Mouse (Mus musculus) midbrain, embryonic 16.5 days (tissue): ENCODE results near the gene Bcl11b. TPM values are rescaled to one million over a fixed set of nuclear protein-coding genes. Genes with fewer than 3 reads are reported as not detected.

ENCODE experiments used
- ATAC-seq: fragments of 200-750 bp; cut with Nextera tagmentation; 2 replicates; pipeline ENCODE4 v1.8.0; 2017; ENCODE audit warnings: moderate TSS enrichment
- H3K27ac ChIP-seq: fragments of 300-500 bp; sonication (generic); 2 replicates; pipeline ENCODE4 v1.5.1; 2014; ENCODE audit warnings: mild to moderate bottlenecking, low read length, mixed read lengths
- H3K27me3 ChIP-seq: fragments of 300-500 bp; sonication (generic); 2 replicates; pipeline ENCODE4 v1.6.1; 2014; ENCODE audit warnings: low read depth, low read length, mixed read lengths; ENCODE audit not compliant: control insufficient read depth, insufficient read depth
- H3K36me3 ChIP-seq: fragments of 300-500 bp; sonication (generic); 2 replicates; pipeline ENCODE4 v1.6.1; 2014; ENCODE audit warnings: mild to moderate bottlenecking, low read length, moderate library complexity, mixed read lengths; ENCODE audit not compliant: control insufficient read depth, insufficient read depth
- H3K4me1 ChIP-seq: fragments of 300-500 bp; sonication (generic); 2 replicates; pipeline ENCODE4 v1.6.1; 2014; ENCODE audit warnings: mild to moderate bottlenecking, low read length, mixed read lengths; ENCODE audit not compliant: control insufficient read depth, insufficient read depth
- H3K4me2 ChIP-seq: fragments of 300-500 bp; sonication (generic); 2 replicates; pipeline ENCODE4 v1.6.1; 2014; ENCODE audit warnings: mild to moderate bottlenecking, low read length, mixed read lengths
- H3K4me3 ChIP-seq: fragments of 300-500 bp; sonication (generic); 2 replicates; pipeline ENCODE4 v1.5.1; 2014; ENCODE audit warnings: low read depth, mild to moderate bottlenecking, low read length, moderate library complexity, mixed read lengths
- H3K9ac ChIP-seq: fragments of 300-500 bp; sonication (generic); 2 replicates; pipeline ENCODE4 v1.6.1; 2014; ENCODE audit warnings: low read depth, low read length, mixed read lengths
- H3K9me3 ChIP-seq: fragments of 300-500 bp; sonication (generic); replicated peaks from 2 replicates; pipeline ENCODE4 v1.6.1; 2014; ENCODE audit warnings: mild to moderate bottlenecking, low read length, mixed read lengths; ENCODE audit not compliant: control insufficient read depth, poor library complexity, severe bottlenecking
- WGBS: fragments of 180-500 bp; shearing (Covaris S2); extraction: QIAGEN DNeasy Blood & Tissue Kit; methylation state at CpG from one replicate; pipeline ENCODE4 v1.1.7; 2014; 5-methylcytosine and 5-hydroxymethylcytosine counted together
- polyA plus RNA-seq: library from polyadenylated mRNA; unstranded; fragments of >200 nt; fragmentation: Nextera tagmentation; extraction: Ambion mirVana; gene quantifications from 2 replicates; pipeline ENCODE4 v1.2.1, GENCODE M21; 2015

Bcl11b gene
- polyA plus RNA-seq, 1 experiment from 2014 or later = 23.9 TPM

DNA sequence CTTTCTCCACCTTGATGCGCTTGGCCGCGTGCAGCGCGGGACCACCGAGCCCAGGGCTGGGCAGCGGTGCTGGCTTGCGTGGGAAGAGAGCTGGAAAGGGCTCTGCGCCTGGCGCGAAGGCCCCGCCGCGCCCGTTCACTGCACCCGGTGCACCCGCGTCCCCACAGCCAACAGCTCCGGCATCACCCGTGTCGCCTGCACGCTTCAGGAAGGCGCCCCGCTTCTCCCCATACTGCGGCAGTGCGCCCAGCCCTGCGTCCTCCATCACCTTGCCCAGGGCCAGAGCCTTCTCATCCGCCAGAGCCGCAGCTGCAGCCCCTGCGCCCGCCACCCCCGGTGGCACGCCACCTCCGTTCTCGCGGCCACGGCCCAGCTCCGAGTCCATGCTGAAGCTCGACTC, 87.4 kb downstream of the Bcl11b start:
- H3K4me3 ChIP-seq = no peak overlapping the region
- H3K9ac ChIP-seq = no peak overlapping the region
- H3K27me3 ChIP-seq = no peaks in the 10 kb centered on the region
- 97% methylated on average over 36 of the region's 39 CpGs for WGBS
- H3K4me1 ChIP-seq = peaks cover 2% of the 10 kb centered on the region; the same call in 1 of the 2 replicates
- peaks cover 20% of the 10 kb centered on the region for H3K36me3 ChIP-seq
- H3K27ac ChIP-seq = no peak overlapping the region
- no peak for ATAC-seq
- no peak overlapping the region for H3K4me2 ChIP-seq
- peaks cover 10% of the 10 kb centered on the region; the same call in 1 of the 2 replicates for H3K9me3 ChIP-seq

DNA sequence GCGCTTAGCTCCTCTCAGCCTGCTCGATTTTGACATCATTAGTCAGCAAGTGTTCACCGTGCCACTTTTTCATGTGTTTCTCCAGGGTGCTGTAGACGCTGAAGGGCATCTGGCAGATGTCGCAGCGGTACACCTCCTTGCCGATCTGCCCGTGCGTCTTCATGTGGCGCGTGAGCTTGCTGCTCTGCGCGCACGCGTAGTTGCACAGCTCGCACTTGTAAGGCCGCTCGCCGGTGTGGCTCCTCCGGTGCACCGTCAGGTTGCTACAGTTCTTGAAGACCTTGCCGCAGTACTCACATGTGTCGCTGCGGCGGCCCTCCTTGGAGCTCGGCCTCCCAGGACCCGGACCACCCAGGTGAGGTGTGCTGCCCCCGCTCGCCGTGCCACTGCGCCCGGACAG, 88.0 kb downstream of the Bcl11b start:
- WGBS = 93% methylated on average over 32 of the region's 32 CpGs
- no peak for ATAC-seq
- Histone ChIP-seq H3K27ac (no peak overlapping the region), H3K27me3 (no peaks in the 10 kb centered on the region), H3K4me1 (no peaks in the 10 kb centered on the region), H3K4me2 (no peak overlapping the region), H3K9me3 (peaks cover 10% of the 10 kb centered on the region; the same call in 1 of the 2 replicates), H3K36me3 (peaks cover 20% of the 10 kb centered on the region), H3K4me3 (no peak overlapping the region), H3K9ac (no peak overlapping the region)

DNA sequence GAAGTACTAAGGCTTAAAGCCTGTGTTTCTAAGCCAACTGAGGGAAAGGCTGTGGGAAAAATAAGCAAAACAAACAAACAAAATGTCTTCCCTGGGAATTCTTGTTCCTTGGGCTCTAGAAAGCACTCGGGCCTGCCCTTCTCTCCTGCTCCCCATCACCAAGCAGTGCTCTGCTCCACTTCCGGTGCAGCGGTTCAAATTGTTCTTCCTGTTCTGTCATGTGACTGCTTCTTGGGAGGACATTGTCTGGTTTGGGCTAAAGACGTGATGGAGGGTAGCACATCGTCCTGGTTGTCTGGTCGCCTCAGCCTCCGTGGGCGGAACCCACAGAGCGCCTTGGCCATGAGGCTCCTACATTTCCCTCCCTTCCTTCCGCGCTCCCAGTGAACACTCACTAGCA, 94.6 kb downstream of the Bcl11b start:
- Histone ChIP-seq H3K9ac (no peak overlapping the region), H3K36me3 (no peaks in the 10 kb centered on the region), H3K27me3 (no peaks in the 10 kb centered on the region), H3K9me3 (no peaks in the 10 kb centered on the region), H3K4me3 (no peak overlapping the region), H3K27ac (no peak overlapping the region), H3K4me1 (no peaks in the 10 kb centered on the region), H3K4me2 (no peak overlapping the region)
- ATAC-seq = no peak
- 85% methylated on average over 11 of the region's 11 CpGs for WGBS

DNA sequence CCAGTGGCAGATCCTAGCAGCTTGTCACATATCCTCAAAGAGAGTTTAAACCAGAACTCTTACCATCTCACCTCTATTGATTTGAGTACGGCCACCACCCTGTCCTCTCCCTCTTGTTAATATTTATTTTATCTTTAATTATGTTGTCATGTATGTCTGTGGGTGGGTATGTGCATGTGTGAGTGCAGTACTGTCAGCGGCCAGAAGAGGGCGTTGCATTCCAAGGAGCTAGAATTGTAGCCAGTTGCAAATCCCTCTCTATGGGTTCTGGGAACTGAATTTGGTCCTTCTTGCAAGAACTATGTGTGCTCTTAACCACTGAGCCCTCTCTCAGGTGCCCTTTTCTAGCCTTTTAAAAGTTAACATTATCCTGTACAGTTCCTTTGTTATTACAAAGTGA, 98.1 kb downstream of the Bcl11b start:
- WGBS = 96% methylated on average over 3 of the region's 3 CpGs
- no peak overlapping the region for H3K4me3 ChIP-seq
- H3K9ac ChIP-seq = no peak overlapping the region
- no peaks in the 10 kb centered on the region for H3K9me3 ChIP-seq
- no peak for ATAC-seq
- H3K27me3 ChIP-seq = no peaks in the 10 kb centered on the region
- H3K4me1 ChIP-seq = no peaks in the 10 kb centered on the region
- no peak overlapping the region for H3K4me2 ChIP-seq
- H3K27ac ChIP-seq = no peak overlapping the region
- no peaks in the 10 kb centered on the region for H3K36me3 ChIP-seq

- no peak overlapping the region for H3K27ac ChIP-seq
- H3K9me3 ChIP-seq = no peaks in the 10 kb centered on the region
- no peak overlapping the region for H3K4me3 ChIP-seq
- H3K27me3 ChIP-seq = no peaks in the 10 kb centered on the region
- H3K36me3 ChIP-seq = no peaks in the 10 kb centered on the region
- H3K4me2 ChIP-seq = no peak overlapping the region
- 87% methylated on average over 11 of the region's 11 CpGs for WGBS
- ATAC-seq = no peak
- H3K9ac ChIP-seq = no peak overlapping the region
- H3K4me1 ChIP-seq = no peaks in the 10 kb centered on the region
Measured at GRCm38 (mm10) chr12:107904457-107904856, 98.9 kb downstream of the Bcl11b start.

DNA sequence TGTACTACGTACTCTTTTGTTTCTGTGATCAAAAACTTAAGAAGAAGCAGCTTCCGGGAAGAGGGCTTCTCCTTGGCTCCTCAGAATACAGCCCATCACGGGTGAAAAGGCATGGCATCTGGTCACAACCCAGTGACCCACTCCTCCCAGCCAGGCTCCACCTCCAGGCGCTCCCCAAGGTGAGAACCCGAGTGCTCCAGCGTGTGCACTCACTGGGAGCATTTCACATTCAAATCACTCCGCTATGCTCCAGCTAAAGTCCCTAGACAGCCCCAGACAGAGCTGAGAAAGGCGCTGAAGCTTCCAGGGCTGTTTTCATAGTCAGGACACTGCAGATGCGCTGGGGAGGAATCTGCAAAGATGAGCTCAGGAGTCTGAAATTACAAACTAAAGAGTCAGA, 99.5 kb downstream of the Bcl11b start:
- Histone ChIP-seq H3K9me3 (no peaks in the 10 kb centered on the region), H3K9ac (no peak overlapping the region), H3K27me3 (no peaks in the 10 kb centered on the region), H3K4me3 (no peak overlapping the region), H3K4me1 (no peaks in the 10 kb centered on the region), H3K4me2 (no peak overlapping the region), H3K27ac (no peak overlapping the region), H3K36me3 (no peaks in the 10 kb centered on the region)
- WGBS = 30% methylated on average over 9 of the region's 9 CpGs
- no peak for ATAC-seq

- 87% methylated on average over 3 of the region's 3 CpGs for WGBS
- ATAC-seq = no peak
- Histone ChIP-seq H3K27me3 (no peaks in the 10 kb centered on the region), H3K36me3 (no peaks in the 10 kb centered on the region), H3K9ac (no peak overlapping the region), H3K9me3 (no peaks in the 10 kb centered on the region), H3K4me1 (no peaks in the 10 kb centered on the region), H3K4me2 (no peak overlapping the region), H3K27ac (no peak overlapping the region), H3K4me3 (no peak overlapping the region)
Measured at GRCm38 (mm10) chr12:107891449-107891848, 112.0 kb downstream of the Bcl11b start.

DNA sequence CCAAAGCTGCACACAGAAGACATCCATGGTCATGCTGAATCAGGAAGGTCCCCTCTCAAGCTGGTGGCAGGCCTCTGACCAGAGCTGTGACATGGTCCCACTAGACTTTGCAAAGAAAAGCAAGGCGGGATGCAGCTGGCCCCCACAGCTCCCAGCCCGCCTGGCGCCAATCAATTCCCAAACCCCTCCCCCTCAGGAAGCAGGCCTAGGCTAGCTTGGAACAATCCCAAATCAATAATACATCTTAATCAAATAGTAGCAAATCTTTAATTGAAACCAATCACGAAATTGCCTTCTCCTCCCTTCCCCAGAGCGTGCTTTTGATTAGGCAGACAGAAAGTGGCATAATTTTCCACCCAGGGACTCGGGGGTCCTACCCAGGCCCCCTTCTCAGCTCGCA, 113.1 kb downstream of the Bcl11b start:
- no peaks in the 10 kb centered on the region for H3K27me3 ChIP-seq
- H3K27ac ChIP-seq = no peak overlapping the region
- H3K4me3 ChIP-seq = no peak overlapping the region
- H3K9ac ChIP-seq = no peak overlapping the region
- 76% methylated on average over 7 of the region's 7 CpGs for WGBS
- no peak overlapping the region for H3K4me2 ChIP-seq
- no peaks in the 10 kb centered on the region for H3K36me3 ChIP-seq
- H3K4me1 ChIP-seq = no peaks in the 10 kb centered on the region
- no peak for ATAC-seq
- H3K9me3 ChIP-seq = no peaks in the 10 kb centered on the region

DNA sequence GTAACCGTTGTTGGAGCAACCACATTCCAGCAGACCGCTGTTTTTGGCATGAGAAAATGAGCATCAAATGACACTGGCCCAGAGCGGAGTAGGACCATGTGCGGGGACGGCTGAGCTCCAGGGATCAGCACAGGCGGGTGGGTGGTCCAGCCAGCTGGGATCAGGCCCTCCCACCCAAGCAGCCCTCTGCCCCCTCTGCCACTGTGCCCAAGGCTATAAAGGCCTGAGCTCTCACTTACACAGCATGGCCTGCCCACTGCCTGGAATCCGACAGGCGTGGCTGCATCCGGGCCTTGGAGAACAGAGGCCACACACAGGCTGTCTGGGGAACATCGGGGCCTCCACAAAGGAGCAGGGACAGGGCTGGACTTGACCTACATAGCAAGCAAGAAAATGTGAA, 113.6 kb downstream of the Bcl11b start:
- WGBS = 68% methylated on average over 10 of the region's 10 CpGs
- H3K27me3 ChIP-seq = no peaks in the 10 kb centered on the region
- H3K36me3 ChIP-seq = no peaks in the 10 kb centered on the region
- no peak overlapping the region for H3K4me3 ChIP-seq
- H3K9me3 ChIP-seq = no peaks in the 10 kb centered on the region
- no peak overlapping the region for H3K4me2 ChIP-seq
- ATAC-seq = no peak
- H3K27ac ChIP-seq = no peak overlapping the region
- no peaks in the 10 kb centered on the region for H3K4me1 ChIP-seq
- no peak overlapping the region for H3K9ac ChIP-seq

GRCm38 (mm10) chr12:107888646-107889045, 114.8 kb downstream of the Bcl11b start:
- Histone ChIP-seq H3K9me3 (no peaks in the 10 kb centered on the region), H3K9ac (no peak overlapping the region)
- no peak for ATAC-seq

More at GRCm38 (mm10) chr12:107888646-107889045, 114.8 kb downstream of the Bcl11b start:
- WGBS = 26% methylated on average over 5 of the region's 5 CpGs
- Histone ChIP-seq H3K36me3 (no peaks in the 10 kb centered on the region), H3K4me1 (no peaks in the 10 kb centered on the region), H3K27me3 (no peaks in the 10 kb centered on the region), H3K4me3 (no peak overlapping the region), H3K27ac (no peak overlapping the region), H3K4me2 (no peak overlapping the region)
